Mouse (Mus musculus): ENCODE measurements around the gene Gm9639.
"Not testable (repeated sequence)": the region's sequence is repeated elsewhere in the genome, so short reads cannot be mapped to it uniquely, and the experiment has no call there.

GRCm38 (mm10) chr10:77787876-77788275 lies 7.0 kb downstream of the Gm9639 start, which contains the start of gene Gm7137:
- TF ChIP-seq POLR2A (IDR thresholded peaks at IDR 0.05; ENCODE audit: insufficient read depth, low read length); EP300 (IDR thresholded peaks at IDR 0.05; ENCODE audit: insufficient read depth, low read depth, low read length); CTCF (IDR thresholded peaks at IDR 0.05; ENCODE audit: low read depth, low read length): not testable (repeated sequence)

All from ES-Bruce4 (cell line).